Mouse (Mus musculus) hindbrain, embryonic 14.5 days (tissue): ENCODE results near the gene Sf3a3. TPM values are rescaled to one million over a fixed set of nuclear protein-coding genes. Genes with fewer than 3 reads are reported as not detected.
"Not testable (repeated sequence)": the region's sequence is repeated elsewhere in the genome, so short reads cannot be mapped to it uniquely, and the experiment has no call there.

Experiments used
- ATAC-seq: fragments of 200-750 bp; cut with Nextera tagmentation; 2 replicates; pipeline ENCODE4 v1.8.0; 2017; ENCODE audit warnings: moderate number of reproducible peaks, mild to moderate bottlenecking, moderate TSS enrichment, moderate library complexity; ENCODE audit not compliant: low FRiP score
- DNase-seq: peaks from one replicate; pipeline ENCODE4 v3.0.0-alpha.2; 2015; ENCODE audit warnings: low spot score
- H3K27ac ChIP-seq: fragments of 300-500 bp; sonication (generic); 2 replicates; pipeline ENCODE4 v1.5.1; 2014; ENCODE audit warnings: mild to moderate bottlenecking, moderate library complexity
- H3K27me3 ChIP-seq: fragments of 300-500 bp; sonication (generic); 2 replicates; pipeline ENCODE4 v1.6.1; 2014; ENCODE audit warnings: mild to moderate bottlenecking, low read length, mixed read lengths; ENCODE audit not compliant: control insufficient read depth, insufficient read depth
- H3K36me3 ChIP-seq: fragments of 300-500 bp; sonication (generic); replicated peaks from 2 replicates; pipeline ENCODE4 v1.6.1; 2014; ENCODE audit not compliant: control insufficient read depth, insufficient read depth
- H3K4me1 ChIP-seq: fragments of 300-500 bp; sonication (generic); replicated peaks from 2 replicates; pipeline ENCODE4 v1.6.1; 2014; ENCODE audit warnings: antibody characterized with exemption, low read length, mixed read lengths; ENCODE audit not compliant: control insufficient read depth, insufficient read depth
- H3K4me2 ChIP-seq: fragments of 300-500 bp; sonication (generic); replicated peaks from 2 replicates; pipeline ENCODE4 v1.6.1; 2014; ENCODE audit warnings: mild to moderate bottlenecking, moderate library complexity
- H3K4me3 ChIP-seq: fragments of 300-500 bp; sonication (generic); replicated peaks from 2 replicates; pipeline ENCODE4 v1.5.1; 2014; ENCODE audit warnings: mild to moderate bottlenecking, low read length
- H3K9ac ChIP-seq: fragments of 300-500 bp; sonication (generic); 2 replicates; pipeline ENCODE4 v1.6.1; 2014
- H3K9me3 ChIP-seq: fragments of 300-500 bp; sonication (generic); 2 replicates; pipeline ENCODE4 v1.6.1; 2016; ENCODE audit warnings: low read length; ENCODE audit not compliant: control insufficient read depth
- WGBS: fragments of 180-500 bp; shearing (Covaris S2); extraction: QIAGEN DNeasy Blood & Tissue Kit; methylation state at CpG from one replicate; pipeline ENCODE4 v1.1.7; 2014; 5-methylcytosine and 5-hydroxymethylcytosine counted together
- polyA plus RNA-seq: library from polyadenylated mRNA; unstranded; fragments of >200 nt; fragmentation: Nextera tagmentation; extraction: Ambion mirVana; gene quantifications from 2 replicates; pipeline ENCODE4 v1.2.1, GENCODE M21; 2014

Sf3a3 gene
- polyA plus RNA-seq, 1 experiment from 2014 or later = 89.3 TPM

- ATAC-seq (no peak), DNase-seq (no peak)
- Histone ChIP-seq H3K36me3 (no peaks in the 10 kb centered on the region), H3K27ac (peak overlapping the region; percentile 52; the same call in 1 of the 2 replicates), H3K4me3 (no peak overlapping the region), H3K9me3 (no peaks in the 10 kb centered on the region), H3K4me2 (peak overlapping the region; percentile 6; the same call in 1 of the 2 replicates), H3K9ac (0 out of 2 replicates have a peak overlapping the region, but pooled peaks have one; percentile 10), H3K27me3 (peaks cover 29% of the 10 kb centered on the region), H3K4me1 (peaks cover 19% of the 10 kb centered on the region)
- 18% methylated on average over 11 of the region's 11 CpGs for WGBS
Observed at GRCm38 (mm10) chr4:124704797-124705474, 9.6 kb upstream of the Sf3a3 start.

- DNase-seq (no peak), ATAC-seq (no peak)
- no peaks in the 10 kb centered on the region for H3K9me3 ChIP-seq
- 85% methylated on average over 23 of the region's 23 CpGs for WGBS
- H3K4me2 ChIP-seq = no peak overlapping the region
- H3K27me3 ChIP-seq = peaks cover 32% of the 10 kb centered on the region
- no peak overlapping the region for H3K4me3 ChIP-seq
- no peaks in the 10 kb centered on the region for H3K36me3 ChIP-seq
- H3K9ac ChIP-seq = no peak overlapping the region
- H3K27ac ChIP-seq = no peak overlapping the region
- H3K4me1 ChIP-seq = peaks cover 20% of the 10 kb centered on the region
Observed at GRCm38 (mm10) chr4:124705661-124706269, 8.8 kb upstream of the Sf3a3 start.

- not testable (repeated sequence) for H3K27ac ChIP-seq, H3K9ac ChIP-seq, DNase-seq, H3K4me3 ChIP-seq, ATAC-seq, H3K36me3 ChIP-seq, H3K4me2 ChIP-seq, H3K9me3 ChIP-seq
- peaks cover 20% of the 10 kb centered on the region for H3K4me1 ChIP-seq
- peaks cover 22% of the 10 kb centered on the region for H3K27me3 ChIP-seq
- 90% methylated on average over 25 of the region's 25 CpGs for WGBS
Observed at GRCm38 (mm10) chr4:124707381-124708199, 7.0 kb upstream of the Sf3a3 start.

GRCm38 (mm10) chr4:124708200-124708517 lies 6.4 kb upstream of the Sf3a3 start:
- not testable (repeated sequence) for ATAC-seq, H3K36me3 ChIP-seq, H3K27ac ChIP-seq, H3K4me3 ChIP-seq, H3K9ac ChIP-seq, DNase-seq, H3K9me3 ChIP-seq
- Histone ChIP-seq H3K27me3 (peaks cover 22% of the 10 kb centered on the region), H3K4me2 (0 out of 2 replicates have a peak overlapping the region, but pooled peaks have one; percentile 49), H3K4me1 (peaks cover 20% of the 10 kb centered on the region)
- WGBS = 0% methylated on average over 1 of the region's 1 CpGs

- H3K9ac ChIP-seq = peak overlapping the region; percentile 28
- H3K36me3 ChIP-seq = no peaks in the 10 kb centered on the region
- peaks cover 22% of the 10 kb centered on the region for H3K27me3 ChIP-seq
- ATAC-seq (no peak; the same call in 1 of the 2 replicates), DNase-seq (peak; percentile 56)
- WGBS = 3% methylated on average over 41 of the region's 41 CpGs
- H3K4me1 ChIP-seq = peaks cover 20% of the 10 kb centered on the region
- H3K4me3 ChIP-seq = peak overlapping the region; percentile 20
- H3K4me2 ChIP-seq = peak overlapping the region; percentile 49
- H3K27ac ChIP-seq = 0 out of 2 replicates have a peak overlapping the region, but pooled peaks have one; percentile 14
- H3K9me3 ChIP-seq = no peaks in the 10 kb centered on the region
Observed at GRCm38 (mm10) chr4:124708518-124709477, 5.8 kb upstream of the Sf3a3 start.

- Histone ChIP-seq H3K27ac (no peak overlapping the region), H3K4me3 (peak overlapping the region; percentile 8), H3K4me1 (peaks cover 11% of the 10 kb centered on the region; the same call in 1 of the 2 replicates), H3K4me2 (peak overlapping the region; percentile 47), H3K9me3 (no peaks in the 10 kb centered on the region), H3K9ac (no peak overlapping the region), H3K27me3 (peaks cover 22% of the 10 kb centered on the region), H3K36me3 (no peaks in the 10 kb centered on the region)
- ATAC-seq (no peak), DNase-seq (no peak)
- 4% methylated on average over 18 of the region's 18 CpGs for WGBS
Observed at GRCm38 (mm10) chr4:124709961-124710446, 4.6 kb upstream of the Sf3a3 start.

- Histone ChIP-seq H3K9ac (no peak overlapping the region), H3K4me2 (peak overlapping the region; percentile 47; the same call in 1 of the 2 replicates), H3K27ac (no peak overlapping the region), H3K4me1 (peaks cover 17% of the 10 kb centered on the region), H3K9me3 (no peaks in the 10 kb centered on the region), H3K27me3 (peaks cover 22% of the 10 kb centered on the region), H3K4me3 (no peak overlapping the region), H3K36me3 (peaks cover 2% of the 10 kb centered on the region)
- DNase-seq = peak; percentile 64
- ATAC-seq = no peak
- 14% methylated on average over 5 of the region's 5 CpGs for WGBS
Observed at GRCm38 (mm10) chr4:124710776-124711291, 3.7 kb upstream of the Sf3a3 start.

- no peak overlapping the region for H3K9ac ChIP-seq
- DNase-seq (no peak), ATAC-seq (no peak)
- WGBS = 90% methylated on average over 6 of the region's 6 CpGs
- peaks cover 19% of the 10 kb centered on the region for H3K36me3 ChIP-seq
- no peaks in the 10 kb centered on the region for H3K9me3 ChIP-seq
- H3K4me1 ChIP-seq = peaks cover 22% of the 10 kb centered on the region
- H3K27me3 ChIP-seq = peaks cover 22% of the 10 kb centered on the region
- no peak overlapping the region for H3K27ac ChIP-seq
- H3K4me3 ChIP-seq = no peak overlapping the region
- H3K4me2 ChIP-seq = no peak overlapping the region
Observed at GRCm38 (mm10) chr4:124712618-124713017, 2.0 kb upstream of the Sf3a3 start.
